Mouse (Mus musculus) intestine, embryonic 16.5 days (tissue): ENCODE measurements around the gene Hes7. TPM values are rescaled to one million over a fixed set of nuclear protein-coding genes. Genes with fewer than 3 reads are reported as not detected.

ENCODE experiments used
- ATAC-seq: fragments of 200-750 bp; cut with Nextera tagmentation; 2 replicates; pipeline ENCODE4 v1.8.0; 2017; ENCODE audit warnings: moderate TSS enrichment, moderate library complexity
- H3K27ac ChIP-seq: fragments of 300-500 bp; sonication (generic); 2 replicates; pipeline ENCODE4 v1.5.1; 2014; ENCODE audit warnings: mild to moderate bottlenecking, low read length
- H3K27me3 ChIP-seq: fragments of 300-500 bp; sonication (generic); replicated peaks from 2 replicates; pipeline ENCODE4 v1.6.1; 2014; ENCODE audit warnings: low read length, control low read depth, mixed read lengths; ENCODE audit not compliant: control insufficient read depth, insufficient read depth
- H3K36me3 ChIP-seq: fragments of 300-500 bp; sonication (generic); 2 replicates; pipeline ENCODE4 v1.6.1; 2014; ENCODE audit warnings: low read length, control low read depth; ENCODE audit not compliant: control insufficient read depth, insufficient read depth
- H3K4me1 ChIP-seq: fragments of 300-500 bp; sonication (generic); 2 replicates; pipeline ENCODE4 v1.6.1; 2014; ENCODE audit warnings: low read length, control low read depth, mixed read lengths; ENCODE audit not compliant: control insufficient read depth, insufficient read depth
- H3K4me2 ChIP-seq: fragments of 300-500 bp; sonication (generic); 2 replicates; pipeline ENCODE4 v1.6.1; 2014; ENCODE audit warnings: low read depth, low read length, control low read depth
- H3K4me3 ChIP-seq: fragments of 300-500 bp; sonication (generic); 2 replicates; pipeline ENCODE4 v1.5.1; 2014; ENCODE audit warnings: mild to moderate bottlenecking, low read length
- H3K9ac ChIP-seq: fragments of 300-500 bp; sonication (generic); 2 replicates; pipeline ENCODE4 v1.6.1; 2014; ENCODE audit warnings: low read depth, low read length
- H3K9me3 ChIP-seq: fragments of 300-500 bp; sonication (generic); 2 replicates; pipeline ENCODE4 v1.6.1; 2016; ENCODE audit warnings: low read length, control low read depth; ENCODE audit not compliant: control insufficient read depth
- WGBS: fragments of 180-500 bp; shearing (Covaris S2); extraction: QIAGEN DNeasy Blood & Tissue Kit; methylation state at CpG from one replicate; pipeline ENCODE4 v1.1.7; 2014; 5-methylcytosine and 5-hydroxymethylcytosine counted together
- polyA plus RNA-seq: library from polyadenylated mRNA; unstranded; fragments of >200 nt; fragmentation: Nextera tagmentation; extraction: Ambion mirVana; gene quantifications from 2 replicates; pipeline ENCODE4 v1.2.1, GENCODE M21; 2015

Hes7 gene
- polyA plus RNA-seq, 1 experiment from 2014 or later = 0.33 TPM

- peaks cover 19% of the 10 kb centered on the region for H3K36me3 ChIP-seq
- peaks cover 8% of the 10 kb centered on the region for H3K4me1 ChIP-seq
- peak overlapping the region; percentile 52; the same call in 1 of the 2 replicates for H3K9ac ChIP-seq
- peak overlapping the region; percentile 70 for H3K4me2 ChIP-seq
- ATAC-seq = peak; percentile 16; the same call in 1 of the 2 replicates
- 7% methylated on average over 21 of the region's 21 CpGs for WGBS
- peak overlapping the region; percentile 55 for H3K4me3 ChIP-seq
- no peaks in the 10 kb centered on the region for H3K9me3 ChIP-seq
- H3K27ac ChIP-seq = no peak overlapping the region
- no peaks in the 10 kb centered on the region for H3K27me3 ChIP-seq
Measured at GRCm38 (mm10) chr11:69111051-69111810, 9.0 kb upstream of the Hes7 start.

- no peaks in the 10 kb centered on the region for H3K27me3 ChIP-seq
- no peak overlapping the region for H3K27ac ChIP-seq
- WGBS = 65% methylated on average over 4 of the region's 4 CpGs
- no peak overlapping the region for H3K4me3 ChIP-seq
- ATAC-seq = no peak
- no peak overlapping the region for H3K9ac ChIP-seq
- peaks cover 10% of the 10 kb centered on the region for H3K4me1 ChIP-seq
- no peak overlapping the region for H3K4me2 ChIP-seq
- peaks cover 15% of the 10 kb centered on the region for H3K36me3 ChIP-seq
- H3K9me3 ChIP-seq = no peaks in the 10 kb centered on the region
Measured at GRCm38 (mm10) chr11:69111865-69112264, 8.3 kb upstream of the Hes7 start.

- Histone ChIP-seq H3K27ac (no peak overlapping the region), H3K4me2 (no peak overlapping the region), H3K27me3 (no peaks in the 10 kb centered on the region), H3K9ac (no peak overlapping the region), H3K9me3 (no peaks in the 10 kb centered on the region), H3K4me1 (peaks cover 18% of the 10 kb centered on the region), H3K36me3 (0 out of 2 replicates have a peak, but pooled peaks cover under 1% of the 10 kb centered on the region), H3K4me3 (no peak overlapping the region)
- WGBS = 64% methylated on average over 3 of the region's 3 CpGs
- ATAC-seq = no peak
Measured at GRCm38 (mm10) chr11:69114018-69114417, 6.2 kb upstream of the Hes7 start.

GRCm38 (mm10) chr11:69114621-69115020, 5.6 kb upstream of the Hes7 start:
- Histone ChIP-seq H3K27me3 (no peaks in the 10 kb centered on the region), H3K9ac (no peak overlapping the region), H3K27ac (no peak overlapping the region), H3K4me3 (no peak overlapping the region), H3K9me3 (no peaks in the 10 kb centered on the region), H3K36me3 (no peaks in the 10 kb centered on the region), H3K4me2 (no peak overlapping the region), H3K4me1 (peaks cover 19% of the 10 kb centered on the region)
- ATAC-seq = no peak
- WGBS = 84% methylated on average over 3 of the region's 3 CpGs

- Histone ChIP-seq H3K9me3 (no peaks in the 10 kb centered on the region), H3K27me3 (no peaks in the 10 kb centered on the region), H3K36me3 (no peaks in the 10 kb centered on the region), H3K4me3 (no peak overlapping the region), H3K4me1 (peaks cover 30% of the 10 kb centered on the region), H3K4me2 (no peak overlapping the region; the same call in 1 of the 2 replicates), H3K27ac (no peak overlapping the region), H3K9ac (no peak overlapping the region)
- no peak for ATAC-seq
- WGBS = 54% methylated on average over 5 of the region's 5 CpGs
Measured at GRCm38 (mm10) chr11:69116843-69117242, 3.4 kb upstream of the Hes7 start.

GRCm38 (mm10) chr11:69117737-69118695, 2.2 kb upstream of the Hes7 start:
- under 1% methylated on average over 45 of the region's 45 CpGs for WGBS
- H3K27me3 ChIP-seq = no peaks in the 10 kb centered on the region
- H3K9me3 ChIP-seq = no peaks in the 10 kb centered on the region
- H3K36me3 ChIP-seq = no peaks in the 10 kb centered on the region
- ATAC-seq = peak; percentile 54
- peaks cover 30% of the 10 kb centered on the region for H3K4me1 ChIP-seq
- H3K9ac ChIP-seq = peak overlapping the region; percentile 83
- H3K4me2 ChIP-seq = peak overlapping the region; percentile 91
- peak overlapping the region; percentile 87 for H3K4me3 ChIP-seq
- peak overlapping the region; percentile 89 for H3K27ac ChIP-seq

GRCm38 (mm10) chr11:69118765-69119164, 1.4 kb upstream of the Hes7 start:
- H3K9ac ChIP-seq = peak overlapping the region; percentile 83; the same call in 1 of the 2 replicates

GRCm38 (mm10) chr11:69119446-69120155, 603 bp upstream of the Hes7 start:
- Histone ChIP-seq H3K27me3 (no peaks in the 10 kb centered on the region), H3K4me1 (peaks cover 30% of the 10 kb centered on the region), H3K36me3 (no peaks in the 10 kb centered on the region), H3K27ac (no peak overlapping the region), H3K4me3 (peak overlapping the region; percentile 79), H3K4me2 (peak overlapping the region; percentile 91), H3K9me3 (no peaks in the 10 kb centered on the region), H3K9ac (peak overlapping the region; percentile 82)
- 46% methylated on average over 14 of the region's 14 CpGs for WGBS
- no peak for ATAC-seq

More at GRCm38 (mm10) chr11:69118765-69119164, 1.4 kb upstream of the Hes7 start:
- Histone ChIP-seq H3K4me1 (peaks cover 30% of the 10 kb centered on the region), H3K36me3 (no peaks in the 10 kb centered on the region), H3K27me3 (no peaks in the 10 kb centered on the region), H3K27ac (no peak overlapping the region), H3K4me2 (peak overlapping the region; percentile 91), H3K4me3 (peak overlapping the region; percentile 87), H3K9me3 (no peaks in the 10 kb centered on the region)
- WGBS = 1% methylated on average over 15 of the region's 15 CpGs
- peak; percentile 6; the same call in 1 of the 2 replicates for ATAC-seq
